Mouse (Mus musculus) cerebellum, adult 11-12 months (tissue): Measurements from ENCODE around the gene AC124502.3.

Experiments used
- DNase-seq: peaks from one replicate; pipeline ENCODE4 v3.0.0; 2022

Gene AC124502.3

GRCm38 (mm10) chr19:5060365-5061330 is 22.0 kb downstream of the AC124502.3 start:
- DNase-seq = no peak

GRCm38 (mm10) chr19:5062041-5062440 is 23.4 kb downstream of the AC124502.3 start:
- DNase-seq = no peak

- DNase-seq = no peak
These were observed 23.8 kb downstream of the AC124502.3 start for GRCm38 (mm10) chr19:5062446-5062845.

- DNase-seq = no peak
These were observed 26.4 kb downstream of the AC124502.3 start for GRCm38 (mm10) chr19:5065104-5065503.

GRCm38 (mm10) chr19:5067040-5067799 is 28.5 kb downstream of the AC124502.3 start:
- DNase-seq = no peak

- DNase-seq = peak; percentile 38
These were observed 29.3 kb downstream of the AC124502.3 start, which contains the start of gene Cd248 for GRCm38 (mm10) chr19:5067867-5068569. Cd248 (plus strand) TSS chr19:5068078.

- peak; percentile 47 for DNase-seq
These were observed 30.0 kb downstream of the AC124502.3 start for GRCm38 (mm10) chr19:5068570-5069234.

- peak; percentile 33 for DNase-seq
These were observed 30.8 kb downstream of the AC124502.3 start for GRCm38 (mm10) chr19:5069486-5069885.

- DNase-seq = peak; percentile 31
These were observed 31.3 kb downstream of the AC124502.3 start for GRCm38 (mm10) chr19:5069978-5070377.

GRCm38 (mm10) chr19:5071077-5071476 is 32.4 kb downstream of the AC124502.3 start:
- no peak for DNase-seq

- peak; percentile 68 for DNase-seq
These were observed 33.1 kb downstream of the AC124502.3 start for GRCm38 (mm10) chr19:5071545-5072369.

- DNase-seq = peak; percentile 27
These were observed 33.8 kb downstream of the AC124502.3 start for GRCm38 (mm10) chr19:5072389-5073019.

- peak; percentile 46 for DNase-seq
These were observed 34.3 kb downstream of the AC124502.3 start for GRCm38 (mm10) chr19:5073028-5073427.

- no peak for DNase-seq
These were observed 34.8 kb downstream of the AC124502.3 start for GRCm38 (mm10) chr19:5073518-5073917.

GRCm38 (mm10) chr19:5079279-5079678 is 40.6 kb downstream of the AC124502.3 start:
- no peak for DNase-seq

- DNase-seq = peak; percentile 59
These were observed 43.3 kb downstream of the AC124502.3 start for GRCm38 (mm10) chr19:5082005-5082404.

- DNase-seq = no peak
These were observed 43.9 kb downstream of the AC124502.3 start for GRCm38 (mm10) chr19:5082596-5082995.

GRCm38 (mm10) chr19:5083961-5084833 is 45.5 kb downstream of the AC124502.3 start:
- DNase-seq = peak; percentile 58

- DNase-seq = no peak
These were observed 46.1 kb downstream of the AC124502.3 start for GRCm38 (mm10) chr19:5084834-5085144.
